Mouse (Mus musculus) lung, embryonic 15.5 days (tissue): Measurements from ENCODE around the gene Oas1h. TPM values are rescaled to one million over a fixed set of nuclear protein-coding genes. Genes with fewer than 3 reads are reported as not detected.
"Not testable (repeated sequence)": the region's sequence is repeated elsewhere in the genome, so short reads cannot be mapped to it uniquely, and the experiment has no call there.

Experiments used
- ATAC-seq: fragments of 200-750 bp; cut with Nextera tagmentation; 2 replicates; pipeline ENCODE4 v1.8.0; 2017; ENCODE audit warnings: moderate number of reproducible peaks, borderline replicate concordance; ENCODE audit not compliant: low FRiP score, low TSS enrichment; ENCODE audit errors: extremely low read depth
- H3K27ac ChIP-seq: fragments of 300-500 bp; sonication (generic); 2 replicates; pipeline ENCODE4 v1.5.1; 2015; ENCODE audit warnings: moderate library complexity, mild to moderate bottlenecking, inconsistent platforms
- H3K27me3 ChIP-seq: fragments of 300-500 bp; sonication (generic); 2 replicates; pipeline ENCODE4 v1.6.1; 2015; ENCODE audit warnings: inconsistent platforms
- H3K36me3 ChIP-seq: fragments of 300-500 bp; sonication (generic); 2 replicates; pipeline ENCODE4 v1.6.1; 2015; ENCODE audit warnings: inconsistent platforms
- H3K4me1 ChIP-seq: fragments of 300-500 bp; sonication (generic); 2 replicates; pipeline ENCODE4 v1.6.1; 2015; ENCODE audit warnings: inconsistent platforms
- H3K4me2 ChIP-seq: fragments of 300-500 bp; sonication (generic); 2 replicates; pipeline ENCODE4 v1.6.1; 2015; ENCODE audit warnings: inconsistent platforms, mild to moderate bottlenecking, moderate library complexity
- H3K4me3 ChIP-seq: fragments of 300-500 bp; sonication (generic); 2 replicates; pipeline ENCODE4 v1.5.1; 2015; ENCODE audit warnings: mild to moderate bottlenecking, inconsistent platforms
- H3K9ac ChIP-seq: fragments of 300-500 bp; sonication (generic); 2 replicates; pipeline ENCODE4 v1.6.1; 2015; ENCODE audit warnings: inconsistent platforms
- H3K9me3 ChIP-seq: fragments of 300-500 bp; sonication (generic); 2 replicates; pipeline ENCODE4 v1.6.1; 2016; ENCODE audit warnings: inconsistent platforms
- WGBS: fragments of 180-500 bp; shearing (Covaris S2); methylation state at CpG from one replicate; pipeline ENCODE4 v1.1.7; 2015; 5-methylcytosine and 5-hydroxymethylcytosine counted together
- microRNA-seq: library from miRNA; unstranded; fragments of <30 nt; microRNA quantifications from one replicate; pipeline ENCODE4, GENCODE M21; 2016
- polyA plus RNA-seq: library from polyadenylated mRNA; unstranded; fragments of >200 nt; fragmentation: Nextera tagmentation; extraction: Ambion mirVana; gene quantifications from 2 replicates; pipeline ENCODE4 v1.2.1, GENCODE M21; 2015

Oas1h gene
- polyA plus RNA-seq, 1 experiment from 2014 or later: not detected

GRCm38 (mm10) chr5:120906791-120907733 lies 45.8 kb downstream of the Oas1h start, which contains the start of gene Oas1a:
Oas1a (minus strand) TSS chr5:120907521.
- H3K4me2 ChIP-seq, H3K27ac ChIP-seq, H3K4me3 ChIP-seq, H3K9ac ChIP-seq, ATAC-seq, H3K4me1 ChIP-seq, H3K36me3 ChIP-seq, H3K27me3 ChIP-seq, H3K9me3 ChIP-seq: not testable (repeated sequence)
- 31% methylated on average over 9 of the region's 12 CpGs for WGBS

GRCm38 (mm10) chr5:120908196-120908920 lies 47.1 kb downstream of the Oas1h start:
- no peaks in the 10 kb centered on the region for H3K9me3 ChIP-seq
- ATAC-seq: no peak
- no peaks in the 10 kb centered on the region for H3K27me3 ChIP-seq
- no peaks in the 10 kb centered on the region for H3K36me3 ChIP-seq
- H3K4me2 ChIP-seq: no peak overlapping the region
- H3K27ac ChIP-seq: no peak overlapping the region
- H3K4me3 ChIP-seq: no peak overlapping the region
- H3K4me1 ChIP-seq: no peaks in the 10 kb centered on the region
- 45% methylated on average over 7 of the region's 7 CpGs for WGBS
- H3K9ac ChIP-seq: no peak overlapping the region

DNA sequence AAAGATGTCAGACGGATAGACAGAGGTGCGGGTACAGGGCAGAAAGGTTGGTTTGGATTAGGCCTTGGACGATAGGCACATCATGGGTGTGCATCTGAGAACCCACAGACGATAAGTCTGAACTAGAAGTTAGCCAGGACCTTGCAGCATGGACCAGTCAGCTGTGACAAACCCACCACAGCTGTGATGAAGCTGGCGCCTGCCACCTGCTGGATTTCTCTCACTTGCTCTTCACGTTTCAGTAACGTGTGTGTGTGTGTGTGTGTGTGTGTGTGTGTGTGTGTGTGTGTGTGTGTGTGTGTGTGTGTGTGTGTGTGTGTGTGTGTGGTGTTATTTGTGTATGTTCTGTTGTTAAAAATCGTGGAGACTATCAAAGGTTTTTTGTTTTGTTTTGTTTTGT lies 53.0 kb downstream of the Oas1h start, which contains the start of gene Oas1d:
Oas1d (plus strand) TSS at position 333 of the 400 bp plus-strand sequence.
- ATAC-seq, H3K4me1 ChIP-seq, H3K9me3 ChIP-seq, H3K27ac ChIP-seq, H3K27me3 ChIP-seq, H3K36me3 ChIP-seq, H3K4me2 ChIP-seq, H3K9ac ChIP-seq, H3K4me3 ChIP-seq: not testable (repeated sequence)
- WGBS: 34% methylated on average over 8 of the region's 8 CpGs

DNA sequence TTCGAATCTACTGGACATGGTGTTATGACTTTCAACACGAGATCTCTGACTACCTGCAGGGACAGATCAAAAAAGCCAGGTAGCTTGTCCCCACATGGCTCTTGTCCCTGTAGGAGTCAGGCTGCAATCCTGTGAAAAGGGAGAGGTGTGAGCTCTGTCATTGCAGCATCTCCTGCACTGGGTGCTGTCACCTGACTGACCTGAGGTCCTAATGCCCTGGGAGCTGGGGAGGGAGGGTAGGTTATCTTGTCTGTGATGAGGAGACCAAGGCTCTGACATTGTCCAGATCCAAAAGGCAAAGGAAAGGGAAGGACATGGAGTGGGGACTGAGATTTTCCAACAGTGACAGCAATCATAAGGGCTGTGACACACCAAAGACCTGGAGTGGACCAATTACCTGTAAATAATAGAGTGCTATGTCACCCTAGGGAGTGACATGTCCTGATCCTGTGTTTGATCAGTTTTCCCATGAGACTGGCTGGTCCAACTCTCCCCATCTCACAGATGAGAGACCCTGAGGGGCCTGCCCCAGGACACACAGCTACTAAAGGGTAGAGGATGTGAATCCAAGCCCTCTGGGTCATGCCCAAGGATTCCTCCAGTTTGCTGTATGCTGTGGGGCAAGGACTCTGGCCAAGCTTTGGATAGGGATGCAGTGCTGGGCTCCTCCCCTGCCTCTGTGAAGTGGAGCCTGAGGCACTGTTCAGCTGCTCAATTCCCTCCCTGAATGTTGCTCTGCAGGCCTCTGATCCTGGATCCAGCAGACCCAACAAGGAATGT lies 58.1 kb downstream of the Oas1h start:
- H3K4me2 ChIP-seq, H3K4me1 ChIP-seq, H3K36me3 ChIP-seq, H3K27me3 ChIP-seq, H3K9me3 ChIP-seq, H3K4me3 ChIP-seq, H3K27ac ChIP-seq, H3K9ac ChIP-seq, ATAC-seq: not testable (repeated sequence)
- 61% methylated on average over 2 of the region's 2 CpGs for WGBS

DNA sequence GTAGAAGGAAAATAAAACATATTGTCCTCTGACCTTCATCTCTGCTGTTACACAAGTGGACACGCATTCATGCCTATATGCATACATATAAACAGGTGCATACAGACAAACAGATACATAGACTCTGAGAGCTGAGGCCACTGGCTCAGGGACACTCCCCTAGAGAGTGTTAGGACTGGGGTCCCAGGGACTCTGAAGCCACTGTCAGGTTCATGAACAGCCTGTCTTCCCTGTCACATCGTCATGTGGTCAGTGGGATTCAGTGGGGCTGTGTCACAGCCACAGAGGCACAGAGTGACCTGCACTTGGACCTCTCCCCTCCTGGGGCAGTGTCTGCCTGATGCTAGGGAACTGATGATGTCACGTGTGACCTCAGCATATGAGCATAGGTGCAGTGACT lies 59.1 kb downstream of the Oas1h start:
- no peaks in the 10 kb centered on the region for H3K9me3 ChIP-seq

More for the DNA sequence above, 59.1 kb downstream of the Oas1h start:
- no peaks in the 10 kb centered on the region for H3K36me3 ChIP-seq
- no peak overlapping the region for H3K27ac ChIP-seq
- no peak for ATAC-seq
- no peak overlapping the region for H3K4me2 ChIP-seq
- no peak overlapping the region for H3K4me3 ChIP-seq
- no peaks in the 10 kb centered on the region for H3K27me3 ChIP-seq
- WGBS: 72% methylated on average over 3 of the region's 3 CpGs
- no peaks in the 10 kb centered on the region for H3K4me1 ChIP-seq
- H3K9ac ChIP-seq: no peak overlapping the region

Small RNA genes within 50 kb of the gene (microRNA-seq; reads per million reads assigned to microRNA genes)
- gene Gm22907: not detected

Other genes starting within 250 kb of the Oas1h start
- gene Rita1, start 248.8 kb upstream of the Oas1h start, polyA plus RNA-seq: 11.1 and 11.6 TPM in 2 replicates
- 37.8 and 41.1 TPM in 2 replicates for gene Ddx54, start 248.7 kb upstream of the Oas1h start, polyA plus RNA-seq
- gene Cfap73, start 227.2 kb upstream of the Oas1h start, polyA plus RNA-seq: 0.44 and 0.59 TPM in 2 replicates
- gene Rasal1, start 212.6 kb upstream of the Oas1h start, polyA plus RNA-seq: 0.05 and 0.27 TPM in 2 replicates
- 2.5 and 3.8 TPM in 2 replicates for gene Dtx1, start 149.5 kb upstream of the Oas1h start, polyA plus RNA-seq
- 0.30 and 0.34 TPM in 2 replicates for gene Oas2, start 111.6 kb upstream of the Oas1h start, polyA plus RNA-seq
- gene Oas3, start 83.8 kb upstream of the Oas1h start, polyA plus RNA-seq: 0.09 and 0.12 TPM in 2 replicates
- not detected in 2 replicates for gene Oas1e, start 65.9 kb upstream of the Oas1h start, polyA plus RNA-seq
- 0.33 and 0.49 TPM in 2 replicates for gene Oas1c, start 48.9 kb upstream of the Oas1h start, polyA plus RNA-seq
- not detected in 2 replicates for gene Oas1f, start 14.1 kb upstream of the Oas1h start, polyA plus RNA-seq
- gene Oas1g, start 26.2 kb downstream of the Oas1h start, polyA plus RNA-seq: 0.66 and 1.0 TPM in 2 replicates
- 1.6 and 1.9 TPM in 2 replicates for gene Oas1a, start 46.1 kb downstream of the Oas1h start, polyA plus RNA-seq
- gene Oas1d, start 53.1 kb downstream of the Oas1h start, polyA plus RNA-seq: not detected in 2 replicates
- gene Rph3a, start 148.7 kb downstream of the Oas1h start, polyA plus RNA-seq: 0.07 TPM in 1 of 2 replicates, not detected in the other